Mouse (Mus musculus) neural tube, embryonic 13.5 days (tissue): ENCODE results near the gene Tmem106c. TPM values are rescaled to one million over a fixed set of nuclear protein-coding genes. Genes with fewer than 3 reads are reported as not detected.
A peak's percentile ranks its signal among the peaks of the same experiment; 100 is the strongest.

Source experiments
- ATAC-seq: fragments of 200-750 bp; cut with Nextera tagmentation; 2 replicates; pipeline ENCODE4 v1.8.0; 2017; ENCODE audit warnings: low read depth, mild to moderate bottlenecking, moderate TSS enrichment, moderate library complexity
- H3K27ac ChIP-seq: fragments of 300-500 bp; sonication (generic); replicated peaks from 2 replicates; pipeline ENCODE4 v1.5.1; 2015; ENCODE audit warnings: moderate library complexity, mild to moderate bottlenecking, inconsistent platforms
- H3K27me3 ChIP-seq: fragments of 300-500 bp; sonication (generic); 2 replicates; pipeline ENCODE4 v1.6.1; 2015; ENCODE audit warnings: mild to moderate bottlenecking, inconsistent platforms
- H3K36me3 ChIP-seq: fragments of 300-500 bp; sonication (generic); 2 replicates; pipeline ENCODE4 v1.6.1; 2015; ENCODE audit warnings: mild to moderate bottlenecking, inconsistent platforms
- H3K4me1 ChIP-seq: fragments of 300-500 bp; sonication (generic); replicated peaks from 2 replicates; pipeline ENCODE4 v1.6.1; 2015; ENCODE audit warnings: inconsistent platforms
- H3K4me2 ChIP-seq: fragments of 300-500 bp; sonication (generic); 2 replicates; pipeline ENCODE4 v1.6.1; 2015; ENCODE audit warnings: inconsistent platforms, mild to moderate bottlenecking, moderate library complexity
- H3K4me3 ChIP-seq: fragments of 300-500 bp; sonication (generic); 2 replicates; pipeline ENCODE4 v1.5.1; 2015; ENCODE audit warnings: mild to moderate bottlenecking, inconsistent platforms
- H3K9ac ChIP-seq: fragments of 300-500 bp; sonication (generic); 2 replicates; pipeline ENCODE4 v1.6.1; 2015; ENCODE audit warnings: moderate library complexity, mild to moderate bottlenecking, inconsistent platforms
- H3K9me3 ChIP-seq: fragments of 300-500 bp; sonication (generic); 2 replicates; pipeline ENCODE4 v1.6.1; 2016; ENCODE audit warnings: inconsistent platforms
- WGBS: fragments of 180-500 bp; shearing (Covaris S2); methylation state at CpG from one replicate; pipeline ENCODE4 v1.1.7; 2015; 5-methylcytosine and 5-hydroxymethylcytosine counted together
- polyA plus RNA-seq: library from polyadenylated mRNA; unstranded; fragments of >200 nt; fragmentation: Nextera tagmentation; extraction: Ambion mirVana; gene quantifications from 2 replicates; pipeline ENCODE4 v1.2.1, GENCODE M21; 2015

Gene Tmem106c
- polyA plus RNA-seq, 1 experiment from 2014 or later, result 45.0 TPM

GRCm38 (mm10) chr15:97955286-97955685, 8.7 kb upstream of the Tmem106c start:
- no peak overlapping the region for H3K9ac ChIP-seq
- H3K36me3 ChIP-seq, result no peaks in the 10 kb centered on the region
- no peak for ATAC-seq
- WGBS, result 75% methylated on average over 1 of the region's 1 CpGs
- no peaks in the 10 kb centered on the region for H3K9me3 ChIP-seq
- H3K27me3 ChIP-seq, result no peaks in the 10 kb centered on the region
- no peak overlapping the region for H3K4me2 ChIP-seq
- no peak overlapping the region for H3K27ac ChIP-seq
- no peak overlapping the region for H3K4me3 ChIP-seq
- H3K4me1 ChIP-seq, result peaks cover 13% of the 10 kb centered on the region

- no peaks in the 10 kb centered on the region for H3K9me3 ChIP-seq
- no peaks in the 10 kb centered on the region for H3K27me3 ChIP-seq
- 36% methylated on average over 4 of the region's 4 CpGs for WGBS
- no peak overlapping the region for H3K9ac ChIP-seq
- no peak for ATAC-seq
- H3K27ac ChIP-seq, result no peak overlapping the region
- no peak overlapping the region for H3K4me2 ChIP-seq
- H3K4me3 ChIP-seq, result no peak overlapping the region
- peaks cover 13% of the 10 kb centered on the region for H3K4me1 ChIP-seq
- H3K36me3 ChIP-seq, result no peaks in the 10 kb centered on the region
These were observed 8.3 kb upstream of the Tmem106c start for GRCm38 (mm10) chr15:97955742-97956141.

- no peaks in the 10 kb centered on the region for H3K27me3 ChIP-seq
- no peaks in the 10 kb centered on the region for H3K36me3 ChIP-seq
- no peak overlapping the region for H3K9ac ChIP-seq
- H3K4me1 ChIP-seq, result peaks cover 13% of the 10 kb centered on the region
- no peak overlapping the region for H3K4me3 ChIP-seq
- no peak overlapping the region for H3K4me2 ChIP-seq
- H3K27ac ChIP-seq, result no peak overlapping the region
- ATAC-seq, result no peak
- H3K9me3 ChIP-seq, result no peaks in the 10 kb centered on the region
- WGBS, result 79% methylated on average over 11 of the region's 11 CpGs
These were observed 7.6 kb upstream of the Tmem106c start for GRCm38 (mm10) chr15:97956416-97956815.

GRCm38 (mm10) chr15:97963329-97963988, 541 bp upstream of the Tmem106c start:
- ATAC-seq, result peak; percentile 12; the same call in 1 of the 2 replicates
- peaks cover 27% of the 10 kb centered on the region for H3K4me1 ChIP-seq
- H3K36me3 ChIP-seq, result peaks cover 6% of the 10 kb centered on the region; the same call in 1 of the 2 replicates
- H3K27ac ChIP-seq, result peak overlapping the region; percentile 52
- WGBS, result 10% methylated on average over 13 of the region's 13 CpGs
- H3K4me3 ChIP-seq, result peak overlapping the region; percentile 64
- no peaks in the 10 kb centered on the region for H3K27me3 ChIP-seq
- no peaks in the 10 kb centered on the region for H3K9me3 ChIP-seq
- peak overlapping the region; percentile 82 for H3K4me2 ChIP-seq
- H3K9ac ChIP-seq, result peak overlapping the region; percentile 82

- peak overlapping the region; percentile 64 for H3K4me3 ChIP-seq
- peaks cover 27% of the 10 kb centered on the region for H3K4me1 ChIP-seq
- H3K9me3 ChIP-seq, result no peaks in the 10 kb centered on the region
- H3K36me3 ChIP-seq, result peaks cover 16% of the 10 kb centered on the region
- 25% methylated on average over 7 of the region's 7 CpGs for WGBS
- ATAC-seq, result no peak; the same call in 1 of the 2 replicates
- H3K27ac ChIP-seq, result peak overlapping the region; percentile 87
- H3K27me3 ChIP-seq, result no peaks in the 10 kb centered on the region
- H3K4me2 ChIP-seq, result peak overlapping the region; percentile 82
- H3K9ac ChIP-seq, result peak overlapping the region; percentile 82
These were observed 812 bp downstream of the Tmem106c start for GRCm38 (mm10) chr15:97964836-97965187.

DNA sequence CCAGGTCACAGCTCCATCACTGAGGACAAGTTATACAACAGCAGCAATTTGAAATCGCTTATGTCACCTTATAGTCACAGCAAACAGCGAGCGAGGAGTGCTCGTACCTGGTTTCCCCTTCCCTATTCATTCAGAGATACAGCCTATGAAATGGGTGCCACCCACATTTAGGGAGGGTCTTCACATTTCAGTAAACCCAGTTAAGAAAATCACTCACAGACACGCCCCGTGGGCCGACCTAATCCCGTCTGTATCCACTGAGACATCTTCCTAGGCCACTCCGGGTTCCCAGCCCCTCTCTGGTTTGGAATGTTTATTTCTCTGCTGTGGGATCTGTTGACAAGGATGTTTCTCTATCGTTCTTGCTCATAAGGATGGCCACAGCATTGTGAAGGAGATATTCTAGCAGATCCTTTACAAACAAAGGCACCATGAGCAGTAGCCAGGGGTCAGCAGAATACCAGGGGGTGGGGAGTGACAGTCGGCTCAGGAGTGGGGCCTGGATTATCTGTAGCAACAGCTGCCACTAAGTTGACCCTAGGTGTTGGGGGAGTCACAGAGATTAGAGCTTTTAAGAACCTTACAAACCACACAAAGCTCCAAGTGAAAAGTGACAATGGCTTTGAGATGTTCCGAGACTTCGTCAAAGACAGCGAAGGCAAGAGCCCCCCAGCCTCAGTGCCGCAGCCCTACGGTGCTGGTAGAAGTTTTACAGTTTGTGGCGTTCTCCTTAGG, 1.5 kb downstream of the Tmem106c start:
- peak overlapping the region; percentile 82; the same call in 1 of the 2 replicates for H3K9ac ChIP-seq

GRCm38 (mm10) chr15:97970299-97970698, 6.3 kb downstream of the Tmem106c start:
- H3K36me3 ChIP-seq, result peaks cover 16% of the 10 kb centered on the region
- WGBS, result 47% methylated on average over 6 of the region's 6 CpGs

More for the DNA sequence above, 1.5 kb downstream of the Tmem106c start:
- Histone ChIP-seq H3K27me3 (no peaks in the 10 kb centered on the region), H3K36me3 (peaks cover 16% of the 10 kb centered on the region), H3K4me2 (peak overlapping the region; percentile 82), H3K27ac (no peak overlapping the region), H3K4me3 (no peak overlapping the region), H3K9me3 (no peaks in the 10 kb centered on the region), H3K4me1 (peaks cover 27% of the 10 kb centered on the region)
- ATAC-seq, result no peak
- WGBS, result 74% methylated on average over 17 of the region's 17 CpGs

GRCm38 (mm10) chr15:97972580-97972979, 8.6 kb downstream of the Tmem106c start:
- H3K36me3 ChIP-seq, result peaks cover 34% of the 10 kb centered on the region
- H3K27ac ChIP-seq, result no peak overlapping the region
- no peak overlapping the region for H3K9ac ChIP-seq
- no peak overlapping the region for H3K4me3 ChIP-seq
- H3K27me3 ChIP-seq, result no peaks in the 10 kb centered on the region
- no peaks in the 10 kb centered on the region for H3K9me3 ChIP-seq
- no peak for ATAC-seq
- H3K4me1 ChIP-seq, result no peaks in the 10 kb centered on the region
- no peak overlapping the region for H3K4me2 ChIP-seq
- 96% methylated on average over 6 of the region's 6 CpGs for WGBS

More at GRCm38 (mm10) chr15:97970299-97970698, 6.3 kb downstream of the Tmem106c start:
- no peaks in the 10 kb centered on the region for H3K9me3 ChIP-seq
- no peak for ATAC-seq
- H3K4me2 ChIP-seq, result no peak overlapping the region
- H3K9ac ChIP-seq, result no peak overlapping the region
- H3K27ac ChIP-seq, result no peak overlapping the region
- peaks cover 12% of the 10 kb centered on the region for H3K4me1 ChIP-seq
- H3K27me3 ChIP-seq, result no peaks in the 10 kb centered on the region
- H3K4me3 ChIP-seq, result no peak overlapping the region

DNA sequence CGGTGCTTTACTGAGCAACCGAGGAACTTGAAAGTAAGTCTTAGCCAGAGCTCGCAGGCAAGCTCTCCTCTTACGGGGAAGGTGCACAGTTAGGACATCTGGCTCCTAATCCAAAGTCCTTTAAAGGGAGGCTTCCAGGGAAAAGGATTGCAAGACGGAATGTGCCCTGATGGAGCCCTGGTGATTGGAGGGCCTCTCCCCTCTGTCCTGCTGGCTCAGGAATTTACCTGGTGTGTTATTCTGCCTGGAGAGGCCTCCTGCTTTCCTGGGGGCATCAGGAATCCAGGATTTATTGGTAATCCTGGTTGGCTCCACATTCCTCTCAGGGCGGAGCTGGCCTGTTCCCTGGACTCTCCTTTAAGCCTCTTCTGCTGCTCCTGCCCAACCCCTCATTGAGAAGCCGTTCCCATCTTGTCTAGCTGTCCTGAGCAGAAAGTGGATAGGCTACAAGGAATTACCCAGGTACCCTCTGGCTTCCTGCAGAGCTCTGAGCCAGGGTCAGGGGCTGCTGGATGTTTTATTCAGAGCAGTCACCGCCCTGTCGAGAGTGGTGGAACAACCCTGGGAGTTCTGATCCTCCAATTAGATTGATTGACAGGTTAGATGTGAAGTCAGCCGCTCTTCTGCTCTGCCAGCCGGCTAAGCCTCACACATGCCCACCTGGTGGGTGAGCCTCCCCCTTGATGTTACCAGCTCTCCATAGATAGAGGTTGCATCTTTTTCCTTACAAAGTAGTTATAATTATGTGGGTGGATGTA, 9.4 kb downstream of the Tmem106c start:
- ATAC-seq, result no peak
- Histone ChIP-seq H3K4me2 (no peak overlapping the region), H3K9ac (0 out of 2 replicates have a peak overlapping the region, but pooled peaks have one; percentile 8), H3K27me3 (no peaks in the 10 kb centered on the region), H3K4me1 (no peaks in the 10 kb centered on the region), H3K36me3 (peaks cover 36% of the 10 kb centered on the region), H3K4me3 (no peak overlapping the region), H3K9me3 (no peaks in the 10 kb centered on the region), H3K27ac (no peak overlapping the region)
- 50% methylated on average over 11 of the region's 11 CpGs for WGBS

GRCm38 (mm10) chr15:97981560-97981959, 17.6 kb downstream of the Tmem106c start:
- H3K4me3 ChIP-seq, result no peak overlapping the region
- H3K36me3 ChIP-seq, result peaks cover 89% of the 10 kb centered on the region
- no peaks in the 10 kb centered on the region; the same call in 1 of the 2 replicates for H3K9me3 ChIP-seq
- no peak overlapping the region for H3K9ac ChIP-seq
- no peak overlapping the region for H3K27ac ChIP-seq
- 92% methylated on average over 6 of the region's 6 CpGs for WGBS
- ATAC-seq, result no peak
- no peaks in the 10 kb centered on the region for H3K27me3 ChIP-seq
- H3K4me1 ChIP-seq, result no peaks in the 10 kb centered on the region
- no peak overlapping the region for H3K4me2 ChIP-seq

DNA sequence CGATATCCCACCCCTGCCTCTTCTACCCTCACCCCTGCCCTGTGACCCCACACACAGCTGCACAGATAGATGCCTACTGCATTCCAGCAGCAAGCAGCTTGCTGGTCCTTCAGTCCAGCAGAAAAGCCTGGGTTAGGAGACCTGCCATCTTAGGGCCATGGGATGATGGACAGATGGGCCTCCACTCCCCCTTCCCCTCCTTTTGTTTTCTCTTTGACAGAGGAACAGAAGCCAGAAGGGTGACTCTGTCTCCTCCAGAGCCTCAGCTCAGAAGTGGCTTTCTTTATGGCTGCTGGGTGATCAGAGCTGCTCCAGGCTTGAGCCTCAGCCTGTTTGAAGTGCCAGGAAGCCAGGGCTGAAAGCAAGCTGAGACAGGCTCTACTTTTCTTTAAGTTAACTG, 25.5 kb downstream of the Tmem106c start:
- Histone ChIP-seq H3K36me3 (peaks cover 41% of the 10 kb centered on the region), H3K27me3 (no peaks in the 10 kb centered on the region), H3K27ac (peak overlapping the region; percentile 19), H3K9ac (no peak overlapping the region; the same call in 1 of the 2 replicates), H3K4me1 (peaks cover 48% of the 10 kb centered on the region), H3K4me2 (no peak overlapping the region), H3K4me3 (no peak overlapping the region), H3K9me3 (no peaks in the 10 kb centered on the region)
- no peak for ATAC-seq
- WGBS, result 15% methylated on average over 1 of the region's 1 CpGs

DNA sequence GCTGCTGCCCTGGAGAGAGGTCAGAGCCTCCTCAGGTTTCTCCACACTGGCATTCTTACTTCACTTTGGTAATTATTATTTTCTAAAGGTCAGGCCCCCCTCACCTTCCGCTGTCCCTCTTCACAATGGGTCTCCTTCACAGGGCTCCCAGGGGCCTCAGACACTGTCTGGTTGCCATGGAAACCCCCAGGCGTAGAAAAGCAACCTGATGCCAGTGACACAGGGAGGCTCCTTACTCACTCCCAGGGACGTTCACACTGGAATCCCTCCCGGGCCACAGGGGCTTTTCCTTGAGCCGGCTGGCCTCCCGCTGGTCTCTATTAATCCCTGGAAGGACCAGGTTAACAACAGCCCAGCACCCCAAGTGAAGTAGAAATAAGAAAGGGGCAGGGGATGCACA, 26.1 kb downstream of the Tmem106c start:
- Histone ChIP-seq H3K27me3 (no peaks in the 10 kb centered on the region), H3K9me3 (no peaks in the 10 kb centered on the region), H3K4me1 (peaks cover 54% of the 10 kb centered on the region), H3K4me3 (no peak overlapping the region), H3K36me3 (peaks cover 35% of the 10 kb centered on the region), H3K9ac (peak overlapping the region; percentile 43; the same call in 1 of the 2 replicates), H3K27ac (peak overlapping the region; percentile 19), H3K4me2 (peak overlapping the region; percentile 44)
- ATAC-seq, result peak; percentile 30; the same call in 1 of the 2 replicates
- WGBS, result 2% methylated on average over 6 of the region's 6 CpGs
